Mouse (Mus musculus) gastrocnemius, postnatal 4 days (tissue): ENCODE measurements around the gene 1700013G24Rik. TPM values are rescaled to one million over a fixed set of nuclear protein-coding genes. Genes with fewer than 3 reads are reported as not detected.

Source experiments
- DNase-seq, 2 experiments: peaks; one replicate each; pipeline ENCODE4 v3.0.0; 2021 to 2022; ENCODE audit warnings: low spot score in 2 of 2, mixed read lengths in 2 of 2
- total RNA-seq, 2 experiments: library from RNA; stranded (reverse); gene quantifications; 2 replicates each; pipeline ENCODE4 v1.2.3; 2021

Gene 1700013G24Rik
- total RNA-seq, 2 experiments from 2014 or later: 0.34 TPM; not detected in 1

DNA sequence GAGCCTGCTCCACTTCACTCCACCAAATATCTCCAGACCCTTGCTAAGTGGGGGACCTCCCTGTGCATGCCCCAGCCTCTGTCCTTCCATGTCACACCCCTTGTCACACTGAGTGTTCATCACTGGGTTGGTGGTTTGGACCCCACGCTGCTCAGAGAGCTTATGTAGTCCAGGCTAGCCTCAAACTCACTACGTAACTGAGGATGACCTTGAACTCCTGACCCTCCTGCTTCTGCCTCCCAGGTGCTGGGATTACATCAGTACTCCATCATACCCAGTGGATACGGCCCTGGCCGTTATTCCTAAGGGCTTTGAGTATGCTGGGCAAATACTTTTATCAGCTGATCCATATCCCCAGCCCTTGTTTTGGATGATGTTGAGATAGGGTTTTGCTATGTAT is 40.1 kb downstream of the 1700013G24Rik start:
- DNase-seq: no peak

DNA sequence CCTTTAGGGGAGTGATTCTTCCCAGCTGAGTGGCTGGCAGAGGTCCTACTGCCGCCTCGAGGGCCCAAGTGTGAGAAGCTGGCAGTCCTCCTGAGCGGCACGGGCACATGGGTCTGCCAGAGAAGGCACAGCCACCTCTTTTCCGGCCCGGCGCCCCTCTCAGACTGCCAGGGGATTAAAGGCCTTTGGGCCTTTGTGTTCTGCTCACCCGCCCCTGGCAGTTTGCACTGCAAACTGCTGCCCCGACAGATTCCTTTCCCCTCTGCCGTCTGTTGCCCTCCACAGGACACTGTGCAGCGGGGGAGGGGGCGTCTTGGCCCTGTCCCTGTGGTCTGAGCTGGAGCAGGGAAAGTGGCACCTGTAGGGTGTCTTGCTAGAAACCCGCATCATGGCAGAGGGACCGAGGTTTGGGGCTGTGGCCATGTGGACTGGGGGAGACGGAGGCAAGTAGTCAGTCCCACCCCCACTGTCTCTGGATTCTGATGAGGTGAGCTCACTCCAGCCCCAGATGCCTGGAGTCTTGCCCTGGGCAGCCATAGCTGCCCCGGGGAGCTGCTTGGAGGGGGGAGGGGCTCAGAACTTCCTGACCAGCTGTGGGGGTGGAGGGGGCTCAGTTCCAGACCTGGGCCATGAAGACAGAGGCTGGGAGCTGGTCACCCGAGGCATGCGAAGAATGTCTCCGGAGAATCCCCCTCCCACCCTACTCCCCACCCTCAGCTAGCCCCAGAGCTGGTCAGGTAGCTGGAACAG is 41.8 kb downstream of the 1700013G24Rik start:
- peak; percentile 57 to 77 for DNase-seq

DNA sequence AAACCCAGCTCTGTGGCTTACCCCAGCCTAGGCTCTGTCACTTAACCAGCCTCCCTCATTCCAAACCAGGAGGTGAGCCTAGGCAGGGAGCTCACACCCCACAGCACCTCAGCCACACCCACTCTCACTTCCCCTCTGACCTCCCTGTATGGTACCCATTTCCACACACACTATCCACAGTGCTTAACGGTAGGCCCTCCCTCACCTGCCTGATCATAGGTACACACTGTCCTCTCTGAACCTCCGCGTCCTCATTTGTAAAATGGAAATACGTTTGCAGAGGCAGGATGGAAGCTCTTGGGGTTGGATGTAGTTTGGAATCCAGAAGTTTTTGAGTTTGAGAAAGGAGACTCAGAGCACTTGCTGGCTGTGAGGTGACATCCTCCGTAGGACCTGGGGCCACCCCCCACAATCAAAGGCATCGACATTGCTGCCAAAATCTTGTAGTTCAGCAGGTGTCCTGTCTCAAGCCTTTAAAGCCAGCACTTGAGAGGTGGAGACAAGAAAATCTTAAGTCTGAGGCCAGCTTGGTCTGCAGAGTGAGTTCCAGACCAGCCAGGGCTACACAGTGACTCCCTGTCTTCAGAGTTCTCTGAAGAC is 42.5 kb downstream of the 1700013G24Rik start:
- no peak for DNase-seq

DNA sequence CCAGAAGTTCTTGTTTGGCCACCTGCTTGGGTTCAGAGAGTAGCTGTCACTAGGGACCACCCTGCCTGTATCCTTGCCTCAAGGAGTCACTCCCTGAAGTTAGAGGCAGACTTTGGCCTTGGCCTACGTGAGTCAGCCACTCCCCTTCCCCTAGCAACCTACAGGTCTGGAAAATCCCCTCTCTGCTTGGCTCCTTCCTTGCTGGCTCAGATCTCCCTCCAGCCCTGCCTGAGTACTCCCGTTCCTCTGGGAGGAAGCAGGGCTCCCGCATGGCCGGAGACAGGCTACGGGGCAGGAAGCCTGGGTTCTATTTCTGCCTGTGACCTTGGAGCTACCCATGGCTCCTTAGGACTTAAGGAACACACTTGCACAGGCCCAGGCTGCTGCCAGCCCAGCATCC is 44.3 kb downstream of the 1700013G24Rik start:
- DNase-seq: no peak

DNA sequence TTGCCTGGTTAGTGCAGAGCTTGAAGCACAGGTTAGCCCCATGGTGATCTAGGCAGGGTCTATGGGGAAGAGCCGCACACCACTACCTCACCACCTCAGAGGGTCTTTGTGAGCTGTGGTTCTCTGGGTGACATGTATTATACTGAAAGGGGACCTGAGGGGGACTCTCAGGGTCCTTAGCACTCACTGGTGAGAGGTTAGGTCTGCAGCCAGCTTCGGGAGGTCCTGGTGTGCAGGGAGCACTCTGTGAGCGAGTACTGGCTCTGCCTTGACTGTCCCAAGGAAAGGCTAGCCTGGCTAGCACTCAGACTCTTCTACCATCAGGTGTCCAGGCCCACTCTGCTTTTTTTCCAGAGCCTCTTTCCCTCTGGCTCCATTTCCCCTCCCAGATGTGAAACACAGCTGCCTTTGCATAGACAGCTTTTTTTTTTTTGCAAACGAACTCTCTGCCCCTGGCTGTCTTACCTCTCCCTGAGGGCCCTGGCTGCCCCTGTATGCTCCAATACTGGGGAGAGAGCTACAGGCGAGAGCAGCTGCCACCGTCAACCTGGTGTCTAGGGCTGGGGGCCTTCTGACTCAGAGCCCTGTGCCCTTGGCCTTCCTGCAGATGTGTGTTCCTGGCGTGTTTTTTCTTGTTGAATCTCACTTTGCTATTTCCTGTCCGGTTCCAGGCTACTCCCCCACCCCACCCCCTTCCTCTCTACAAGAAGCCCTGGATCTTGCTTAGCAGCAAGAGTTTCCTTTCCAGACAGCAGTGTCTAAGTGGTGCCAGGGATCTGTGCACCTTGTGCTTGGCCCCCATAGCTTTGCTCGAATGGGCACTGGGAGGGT is 45.0 kb downstream of the 1700013G24Rik start:
- peak in 1 of 2 experiments; percentile 48 for DNase-seq

DNA sequence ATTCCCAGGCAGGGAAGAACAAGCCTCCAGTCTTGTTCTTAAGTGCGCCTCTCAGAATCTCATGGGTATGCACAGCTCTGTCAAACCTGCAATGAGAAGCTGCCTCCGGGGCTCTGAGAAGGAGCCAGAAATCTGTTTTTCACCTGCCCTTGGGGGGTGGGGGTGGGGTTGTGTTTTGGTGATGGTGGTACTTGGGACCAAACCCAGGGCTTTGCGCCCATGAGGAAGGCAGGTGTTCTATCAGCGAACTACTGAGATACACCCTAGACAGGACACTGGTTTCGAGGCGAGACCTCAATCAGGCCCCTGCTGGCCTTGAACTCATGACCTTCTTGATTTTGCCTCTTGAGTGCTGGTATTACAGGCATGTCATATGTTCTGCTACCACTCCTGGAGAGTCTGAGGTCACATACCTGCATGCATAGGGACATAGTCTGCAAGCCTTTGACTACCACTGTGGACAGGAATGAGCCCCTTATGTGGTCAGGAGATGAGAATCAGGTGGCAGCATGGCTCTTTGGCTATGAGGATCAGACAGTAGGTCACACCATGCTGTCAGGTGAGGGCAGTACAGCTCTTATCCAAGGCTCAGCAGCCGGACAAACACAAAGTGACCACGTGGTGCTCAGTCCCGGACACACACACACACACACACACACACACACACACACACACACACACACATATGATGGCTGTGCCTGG is 45.9 kb downstream of the 1700013G24Rik start:
- no peak for DNase-seq

DNA sequence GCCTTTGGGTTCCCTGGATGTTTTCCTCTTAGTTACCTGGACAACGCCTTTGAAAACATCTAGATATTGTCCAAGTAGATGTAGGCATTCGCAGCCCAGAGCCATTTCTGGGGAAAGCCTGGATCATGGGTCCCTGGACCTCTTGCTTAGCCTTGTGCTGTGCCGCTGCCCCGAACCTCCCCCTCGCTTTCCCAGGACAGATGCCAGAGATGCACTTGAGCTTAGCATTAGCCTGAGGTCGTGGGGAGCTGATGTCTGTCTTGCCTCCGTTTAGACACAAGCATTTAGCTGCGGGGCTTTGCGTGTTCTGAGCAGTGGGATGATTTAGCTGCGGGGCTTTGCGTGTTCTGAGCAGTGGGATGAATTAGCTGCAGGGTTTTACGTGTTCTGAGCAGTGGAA is 47.1 kb downstream of the 1700013G24Rik start:
- no peak for DNase-seq

DNA sequence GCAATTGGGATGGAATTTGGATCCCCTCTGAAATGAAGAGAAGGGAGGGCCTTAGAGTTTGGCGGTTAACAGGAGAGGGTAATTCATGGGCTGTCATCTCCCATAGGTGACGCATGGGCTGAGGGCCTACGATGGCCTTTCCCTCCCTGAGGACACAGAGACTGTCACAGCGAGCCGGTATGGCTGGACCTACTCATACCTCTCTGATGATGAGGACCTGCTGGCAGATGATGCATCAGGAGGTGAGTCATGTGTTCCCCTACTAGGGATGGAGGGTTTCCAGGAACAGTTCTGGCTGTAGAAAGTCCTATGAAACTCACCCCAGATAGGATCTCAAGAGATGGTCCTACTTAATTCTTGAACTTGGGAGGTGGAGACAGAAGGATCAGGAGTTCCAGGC is 47.9 kb downstream of the 1700013G24Rik start:
- DNase-seq: no peak

DNA sequence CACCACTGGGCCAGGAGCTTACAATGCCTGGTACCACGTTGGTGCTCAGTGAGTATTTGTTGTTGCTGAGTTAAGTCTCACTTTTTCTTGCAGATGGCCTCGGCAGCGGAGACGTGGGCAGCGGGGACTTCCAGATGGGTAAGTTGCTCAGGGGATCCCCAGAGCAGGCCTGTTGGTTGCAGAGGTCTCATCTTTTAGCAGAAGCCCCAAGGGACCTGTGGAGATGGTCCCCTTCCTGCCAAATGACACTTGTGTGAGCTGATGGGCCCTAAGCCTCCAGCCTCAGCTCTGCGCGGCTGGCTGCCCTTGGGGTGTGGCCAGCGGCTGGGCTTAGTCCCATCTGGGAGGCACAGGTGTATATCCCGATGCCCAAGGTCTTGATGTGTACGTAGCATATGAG is 49.1 kb downstream of the 1700013G24Rik start:
- no peak for DNase-seq

DNA sequence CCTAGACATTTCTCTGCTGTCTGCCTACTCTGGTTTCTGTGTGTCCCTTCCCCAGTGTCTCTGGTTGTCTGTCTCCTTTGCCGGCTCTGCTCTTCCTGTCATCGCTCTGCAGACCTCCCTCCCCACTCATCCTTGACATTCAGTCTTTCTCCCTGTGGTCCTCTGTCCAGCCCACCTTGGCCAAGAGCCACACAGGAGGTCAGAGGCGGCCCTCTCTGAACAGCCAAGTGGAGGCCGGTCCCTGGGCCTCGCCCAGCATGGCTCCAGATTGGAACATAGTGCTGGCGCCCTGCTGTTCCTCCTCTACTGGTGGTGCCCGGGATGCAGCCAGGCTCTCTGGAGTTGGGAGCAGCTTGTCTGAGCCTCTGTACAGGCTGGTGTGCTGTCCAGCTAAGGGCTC is 49.7 kb downstream of the 1700013G24Rik start:
- DNase-seq: no peak

DNA sequence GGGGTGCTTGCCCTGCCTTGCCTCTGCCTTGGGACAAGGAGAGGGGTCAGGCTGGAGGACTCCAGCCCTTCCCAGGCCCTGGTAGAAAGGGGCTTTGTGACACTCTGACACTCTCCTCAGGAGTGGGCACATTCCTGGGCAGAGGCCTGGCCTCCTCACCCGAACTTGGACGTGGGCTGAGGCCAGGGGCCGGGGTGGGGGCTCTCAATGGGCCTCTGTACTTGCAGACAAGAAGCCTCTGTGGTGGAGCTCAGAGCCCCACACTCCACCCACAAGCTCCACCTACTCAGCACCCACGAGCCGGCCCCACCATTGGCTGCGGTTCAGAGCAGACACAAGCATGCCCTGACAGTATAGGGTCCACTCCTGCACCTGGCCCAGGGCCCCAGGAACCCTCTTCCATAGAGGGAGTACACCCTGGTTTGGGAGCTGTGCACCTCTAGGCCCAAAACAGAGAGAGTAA is 50.5 kb downstream of the 1700013G24Rik start:
- no peak for DNase-seq

Other genes with a start within 250 kb of the 1700013G24Rik start
- 10 to 100 TPM; 22.2 to 22.8 TPM for gene Wnt4, start 175.8 kb upstream of the 1700013G24Rik start, total RNA-seq
- gene Cdc42, start 95.6 kb upstream of the 1700013G24Rik start, total RNA-seq: 100 to 1,000 TPM; 298 to 314 TPM
- gene Cela3a, start 43.5 kb upstream of the 1700013G24Rik start, total RNA-seq: under 1 TPM in 1 of 2 experiments, not detected in 1; 0.34 TPM
- gene Cela3b, start 22.7 kb upstream of the 1700013G24Rik start, total RNA-seq: under 1 TPM in 1 of 2 experiments, not detected in 1; 0.34 TPM
- gene Hspg2, start 15.5 kb downstream of the 1700013G24Rik start, total RNA-seq: 100 to 1,000 TPM; 336 to 381 TPM
- not detected for gene Ldlrad2, start 121.3 kb downstream of the 1700013G24Rik start, total RNA-seq
- gene Usp48, start 140.5 kb downstream of the 1700013G24Rik start, total RNA-seq: 10 to 100 TPM; 42.9 to 65.7 TPM
- gene Rap1gap, start 211.4 kb downstream of the 1700013G24Rik start, total RNA-seq: 1 to 10 TPM; 6.6 to 7.4 TPM